Mouse (Mus musculus): ENCODE measurements at regions not wholly inside any gene's neighbourhood (a gene's known extent, or its start where the extent isn't known, plus 50 kb on each side); places are given as distances from the start of the nearest gene placed in this dataset.

DNA sequence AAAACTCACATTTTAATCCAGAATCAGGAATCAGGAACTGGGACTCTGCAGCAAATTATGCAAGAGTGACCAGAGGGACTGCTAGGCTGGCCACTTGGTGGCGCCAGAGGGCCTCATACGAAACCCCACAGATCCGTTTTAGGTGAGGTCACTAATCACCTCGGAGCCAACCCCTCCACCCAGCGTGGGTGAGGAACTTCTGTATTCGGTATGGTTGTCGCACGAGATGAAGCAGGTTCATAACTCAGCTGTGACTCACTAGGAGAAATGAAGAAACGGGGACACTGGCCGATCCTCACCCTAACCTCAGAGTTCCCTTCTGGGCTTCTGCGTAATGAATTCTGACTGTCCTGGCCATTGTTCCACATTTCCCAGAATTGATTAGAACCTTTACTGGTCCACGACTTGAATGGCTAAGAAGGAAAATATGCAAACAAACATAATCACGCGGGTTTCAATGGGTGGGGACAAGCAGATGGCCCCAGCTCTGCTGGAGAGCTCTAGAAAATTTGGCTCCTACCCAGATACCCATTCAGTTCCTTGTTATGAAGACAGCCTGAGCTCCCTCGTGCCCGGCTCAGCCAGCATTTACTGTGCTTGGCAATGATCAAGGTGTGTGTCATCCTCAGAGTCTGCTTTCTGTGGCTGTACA lies 148.1 kb downstream of the Thbs2 start:
- no peak overlapping the region for H3K4me3 ChIP-seq (ENCODE audit: low read depth, low read length)
- peaks cover 3% of the 10 kb centered on the region; the same call in 1 of the 2 replicates for H3K27me3 ChIP-seq (ENCODE audit: insufficient read depth, low read length)
- no peaks in the 10 kb centered on the region for H3K36me3 ChIP-seq (replicated peaks)
- TF ChIP-seq GATA2 (IDR thresholded peaks at IDR 0.05; ENCODE audit: borderline replicate concordance, low read depth, low read length) (no peak), CTCF (IDR thresholded peaks at IDR 0.05; ENCODE audit: low read depth, low read length) (peak; percentile 36; the same call in 1 of the 2 replicates), POLR2AphosphoS5 (IDR thresholded peaks at IDR 0.05; ENCODE audit: insufficient replicate concordance, low read depth, low read length) (no peak), TAL1 (conservative IDR thresholded peaks at IDR 0.05; ENCODE audit: low read depth, low read length) (no peak)
- H3K4me1 ChIP-seq (ENCODE audit: insufficient read depth, low read depth, low read length), result no peaks in the 10 kb centered on the region
- ATAC-seq (ENCODE audit: extremely low read depth, insufficient number of reproducible peaks, low FRiP score, poor library complexity, severe bottlenecking), result no peak
- no peak for DNase-seq (ENCODE audit: low spot score)
- H3K9me3 ChIP-seq (replicated peaks), result no peaks in the 10 kb centered on the region

DNA sequence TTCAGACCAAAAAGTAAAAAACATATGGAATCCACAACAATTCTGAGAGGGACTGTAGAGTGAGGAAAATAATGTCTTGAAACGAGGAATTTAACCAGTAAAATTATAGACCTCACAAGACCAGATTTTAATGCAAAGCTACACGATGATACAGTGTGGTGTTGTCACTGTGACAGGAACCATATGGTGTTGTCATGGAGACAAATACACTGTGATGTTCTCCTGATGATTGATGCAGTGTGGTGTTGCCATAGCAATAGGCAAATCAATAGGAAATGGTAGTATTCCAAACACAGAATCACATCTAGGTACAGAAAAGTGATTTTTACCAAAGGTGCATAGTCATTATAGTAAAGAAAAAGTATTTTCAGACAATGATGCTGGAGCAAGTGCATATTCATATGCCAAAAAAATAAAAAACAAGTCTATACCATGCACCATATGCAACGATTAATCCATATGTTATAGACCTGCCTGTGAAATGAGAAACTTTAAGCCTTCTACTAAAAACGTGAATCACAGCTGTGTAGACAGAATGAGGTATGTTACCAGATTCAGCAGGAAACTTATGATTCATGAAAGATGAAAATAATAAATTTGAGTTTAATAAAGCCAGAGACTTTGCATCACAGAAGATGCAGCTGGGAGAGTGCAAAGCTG lies 149.6 kb downstream of the Thbs2 start:
- no peak for ATAC-seq (ENCODE audit: extremely low read depth, insufficient number of reproducible peaks, low FRiP score, poor library complexity, severe bottlenecking)
- no peaks in the 10 kb centered on the region for H3K36me3 ChIP-seq (replicated peaks)
- TF ChIP-seq CTCF (IDR thresholded peaks at IDR 0.05; ENCODE audit: low read depth, low read length), result no peak
- TF ChIP-seq GATA2 (IDR thresholded peaks at IDR 0.05; ENCODE audit: borderline replicate concordance, low read depth, low read length), result no peak
- no peak for TF ChIP-seq GATA1 (IDR thresholded peaks at IDR 0.05; ENCODE audit: borderline replicate concordance, low read length)
- no peak for TF ChIP-seq POLR2AphosphoS5 (IDR thresholded peaks at IDR 0.05; ENCODE audit: insufficient replicate concordance, low read depth, low read length)
- no peak for TF ChIP-seq TAL1 (conservative IDR thresholded peaks at IDR 0.05; ENCODE audit: low read depth, low read length)

DNA sequence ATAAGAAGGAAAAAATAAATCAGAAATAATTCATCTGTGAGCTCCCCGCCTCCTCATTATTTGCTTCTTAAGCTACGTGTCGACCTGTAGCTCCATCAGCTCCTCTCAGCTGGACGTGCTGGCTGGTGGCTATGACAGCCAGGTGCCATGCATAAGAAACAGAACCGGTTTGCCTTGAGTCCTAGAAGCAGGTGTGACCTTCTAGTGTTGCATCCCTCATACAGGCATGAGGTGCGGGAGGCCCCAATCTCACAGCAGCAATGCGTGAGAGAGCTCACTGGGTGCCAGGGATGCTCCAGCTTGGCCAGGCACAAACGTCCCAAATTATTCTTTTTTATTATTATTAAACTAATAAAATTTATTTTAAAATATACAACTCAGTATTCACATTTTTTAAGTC lies 153.0 kb downstream of the Thbs2 start:
- TF ChIP-seq GATA1 (IDR thresholded peaks at IDR 0.05; ENCODE audit: borderline replicate concordance, low read length) (no peak), GATA2 (IDR thresholded peaks at IDR 0.05; ENCODE audit: borderline replicate concordance, low read depth, low read length) (no peak), CTCF (IDR thresholded peaks at IDR 0.05; ENCODE audit: low read depth, low read length) (no peak), POLR2AphosphoS5 (IDR thresholded peaks at IDR 0.05; ENCODE audit: insufficient replicate concordance, low read depth, low read length) (no peak), TAL1 (conservative IDR thresholded peaks at IDR 0.05; ENCODE audit: low read depth, low read length) (no peak)
- no peak for DNase-seq (ENCODE audit: low spot score)
- H3K9me3 ChIP-seq (replicated peaks), result no peaks in the 10 kb centered on the region
- H3K36me3 ChIP-seq (replicated peaks), result no peaks in the 10 kb centered on the region
- ATAC-seq (ENCODE audit: extremely low read depth, insufficient number of reproducible peaks, low FRiP score, poor library complexity, severe bottlenecking), result no peak
- H3K27me3 ChIP-seq (ENCODE audit: insufficient read depth, low read length), result peaks cover 5% of the 10 kb centered on the region; the same call in 1 of the 2 replicates
- no peak overlapping the region for H3K4me3 ChIP-seq (ENCODE audit: low read depth, low read length)
- H3K4me1 ChIP-seq (ENCODE audit: insufficient read depth, low read depth, low read length), result no peaks in the 10 kb centered on the region

More for the DNA sequence above, 149.6 kb downstream of the Thbs2 start:
- peaks cover 3% of the 10 kb centered on the region; the same call in 1 of the 2 replicates for H3K27me3 ChIP-seq (ENCODE audit: insufficient read depth, low read length)
- no peak overlapping the region for H3K4me3 ChIP-seq (ENCODE audit: low read depth, low read length)
- H3K9me3 ChIP-seq (replicated peaks), result no peaks in the 10 kb centered on the region
- no peak for DNase-seq (ENCODE audit: low spot score)
- no peaks in the 10 kb centered on the region for H3K4me1 ChIP-seq (ENCODE audit: insufficient read depth, low read depth, low read length)

- no peaks in the 10 kb centered on the region for H3K36me3 ChIP-seq (replicated peaks)
- ATAC-seq (ENCODE audit: extremely low read depth, insufficient number of reproducible peaks, low FRiP score, poor library complexity, severe bottlenecking) (no peak), DNase-seq (ENCODE audit: low spot score) (no peak)
- no peak overlapping the region for H3K4me3 ChIP-seq (ENCODE audit: low read depth, low read length)
- TF ChIP-seq GATA1 (IDR thresholded peaks at IDR 0.05; ENCODE audit: borderline replicate concordance, low read length) (no peak), POLR2AphosphoS5 (IDR thresholded peaks at IDR 0.05; ENCODE audit: insufficient replicate concordance, low read depth, low read length) (no peak), TAL1 (conservative IDR thresholded peaks at IDR 0.05; ENCODE audit: low read depth, low read length) (no peak), GATA2 (IDR thresholded peaks at IDR 0.05; ENCODE audit: borderline replicate concordance, low read depth, low read length) (no peak), CTCF (IDR thresholded peaks at IDR 0.05; ENCODE audit: low read depth, low read length) (no peak)
- H3K27me3 ChIP-seq (ENCODE audit: insufficient read depth, low read length), result 0 out of 2 replicates have a peak, but pooled peaks cover 4% of the 10 kb centered on the region
- no peaks in the 10 kb centered on the region for H3K4me1 ChIP-seq (ENCODE audit: insufficient read depth, low read depth, low read length)
- no peaks in the 10 kb centered on the region for H3K9me3 ChIP-seq (replicated peaks)
Observed at GRCm38 (mm10) chr17:14540269-14540975, 153.6 kb downstream of the Thbs2 start.

- ATAC-seq (ENCODE audit: extremely low read depth, insufficient number of reproducible peaks, low FRiP score, poor library complexity, severe bottlenecking) (no peak), DNase-seq (ENCODE audit: low spot score) (no peak)
- Histone ChIP-seq H3K9me3 (replicated peaks) (no peaks in the 10 kb centered on the region), H3K36me3 (replicated peaks) (no peaks in the 10 kb centered on the region), H3K4me3 (ENCODE audit: low read depth, low read length) (no peak overlapping the region), H3K27me3 (ENCODE audit: insufficient read depth, low read length) (0 out of 2 replicates have a peak, but pooled peaks cover 4% of the 10 kb centered on the region), H3K4me1 (ENCODE audit: insufficient read depth, low read depth, low read length) (no peaks in the 10 kb centered on the region)
- TF ChIP-seq CTCF (IDR thresholded peaks at IDR 0.05; ENCODE audit: low read depth, low read length) (no peak), TAL1 (conservative IDR thresholded peaks at IDR 0.05; ENCODE audit: low read depth, low read length) (no peak), GATA2 (IDR thresholded peaks at IDR 0.05; ENCODE audit: borderline replicate concordance, low read depth, low read length) (no peak)
Observed at GRCm38 (mm10) chr17:14539651-14540050, 154.4 kb downstream of the Thbs2 start.

- no peak for ATAC-seq (ENCODE audit: extremely low read depth, insufficient number of reproducible peaks, low FRiP score, poor library complexity, severe bottlenecking)
- Histone ChIP-seq H3K4me1 (ENCODE audit: insufficient read depth, low read depth, low read length) (no peaks in the 10 kb centered on the region), H3K9me3 (replicated peaks) (no peaks in the 10 kb centered on the region), H3K4me3 (ENCODE audit: low read depth, low read length) (no peak overlapping the region), H3K36me3 (replicated peaks) (no peaks in the 10 kb centered on the region), H3K27me3 (ENCODE audit: insufficient read depth, low read length) (0 out of 2 replicates have a peak, but pooled peaks cover 4% of the 10 kb centered on the region)
- no peak for DNase-seq (ENCODE audit: low spot score)
- no peak for TF ChIP-seq GATA1 (IDR thresholded peaks at IDR 0.05; ENCODE audit: borderline replicate concordance, low read length)
- TF ChIP-seq GATA2 (IDR thresholded peaks at IDR 0.05; ENCODE audit: borderline replicate concordance, low read depth, low read length), result no peak
- no peak for TF ChIP-seq CTCF (IDR thresholded peaks at IDR 0.05; ENCODE audit: low read depth, low read length)
- no peak for TF ChIP-seq POLR2AphosphoS5 (IDR thresholded peaks at IDR 0.05; ENCODE audit: insufficient replicate concordance, low read depth, low read length)
- no peak for TF ChIP-seq TAL1 (conservative IDR thresholded peaks at IDR 0.05; ENCODE audit: low read depth, low read length)
Observed at GRCm38 (mm10) chr17:14539191-14539590, 154.8 kb downstream of the Thbs2 start.
